Mouse (Mus musculus): ENCODE measurements around the gene Nap1l1. TPM values are rescaled to one million over a fixed set of nuclear protein-coding genes. Genes with fewer than 3 reads are reported as not detected.

The Nap1l1 gene
- polyA plus RNA-seq, 1 experiment: 18.8 TPM

- Histone ChIP-seq H3K27ac (ENCODE audit: insufficient read depth, low read depth, low read length) (no peak overlapping the region), H3K4me3 (ENCODE audit: insufficient read depth, low read depth, low read length) (no peak overlapping the region), H3K36me3 (ENCODE audit: control insufficient read depth, insufficient read depth, low read length) (no peaks in the 10 kb centered on the region), H3K27me3 (replicated peaks; ENCODE audit: control insufficient read depth, insufficient read depth, low read length) (no peaks in the 10 kb centered on the region), H3K4me1 (ENCODE audit: control insufficient read depth, insufficient read depth, low read length) (peaks cover 5% of the 10 kb centered on the region; the same call in 1 of the 2 replicates)
- WGBS: 81% methylated on average over 17 of the region's 17 CpGs
- TF ChIP-seq POLR2A (IDR thresholded peaks at IDR 0.05; ENCODE audit: low read depth, low read length) (no peak), CTCF (conservative IDR thresholded peaks at IDR 0.05; ENCODE audit: insufficient read depth, insufficient read length, low read depth, low read length) (no peak)
- no peak for DNase-seq
These were observed 42.3 kb downstream of the Nap1l1 start for GRCm38 (mm10) chr10:111515071-111516010.

- no peak overlapping the region for H3K27ac ChIP-seq (ENCODE audit: insufficient read depth, low read depth, low read length)
- TF ChIP-seq POLR2A (IDR thresholded peaks at IDR 0.05; ENCODE audit: low read depth, low read length) (no peak), CTCF (conservative IDR thresholded peaks at IDR 0.05; ENCODE audit: insufficient read depth, insufficient read length, low read depth, low read length) (no peak)
- peak; percentile 65 for DNase-seq
- WGBS: 17% methylated on average over 13 of the region's 13 CpGs
- H3K36me3 ChIP-seq (ENCODE audit: control insufficient read depth, insufficient read depth, low read length): no peaks in the 10 kb centered on the region
- H3K4me3 ChIP-seq (ENCODE audit: insufficient read depth, low read depth, low read length): no peak overlapping the region
- no peaks in the 10 kb centered on the region for H3K27me3 ChIP-seq (replicated peaks; ENCODE audit: control insufficient read depth, insufficient read depth, low read length)
- H3K4me1 ChIP-seq (ENCODE audit: control insufficient read depth, insufficient read depth, low read length): peaks cover 5% of the 10 kb centered on the region; the same call in 1 of the 2 replicates
These were observed 43.2 kb downstream of the Nap1l1 start for GRCm38 (mm10) chr10:111516172-111516588.

- 90% methylated on average over 8 of the region's 8 CpGs for WGBS
- H3K4me1 ChIP-seq (ENCODE audit: control insufficient read depth, insufficient read depth, low read length): peaks cover 4% of the 10 kb centered on the region; the same call in 1 of the 2 replicates
- H3K27me3 ChIP-seq (replicated peaks; ENCODE audit: control insufficient read depth, insufficient read depth, low read length): no peaks in the 10 kb centered on the region
- TF ChIP-seq CTCF (conservative IDR thresholded peaks at IDR 0.05; ENCODE audit: insufficient read depth, insufficient read length, low read depth, low read length): no peak
- TF ChIP-seq POLR2A (IDR thresholded peaks at IDR 0.05; ENCODE audit: low read depth, low read length): no peak
- no peak overlapping the region for H3K4me3 ChIP-seq (ENCODE audit: insufficient read depth, low read depth, low read length)
- H3K27ac ChIP-seq (ENCODE audit: insufficient read depth, low read depth, low read length): no peak overlapping the region
- DNase-seq: no peak
- no peaks in the 10 kb centered on the region for H3K36me3 ChIP-seq (ENCODE audit: control insufficient read depth, insufficient read depth, low read length)
These were observed 43.9 kb downstream of the Nap1l1 start for GRCm38 (mm10) chr10:111516804-111517436.

- DNase-seq: no peak
- TF ChIP-seq POLR2A (IDR thresholded peaks at IDR 0.05; ENCODE audit: low read depth, low read length): no peak
- no peak for TF ChIP-seq CTCF (conservative IDR thresholded peaks at IDR 0.05; ENCODE audit: insufficient read depth, insufficient read length, low read depth, low read length)
- 66% methylated on average over 4 of the region's 4 CpGs for WGBS
- no peak overlapping the region for H3K4me3 ChIP-seq (ENCODE audit: insufficient read depth, low read depth, low read length)
- no peaks in the 10 kb centered on the region for H3K4me1 ChIP-seq (ENCODE audit: control insufficient read depth, insufficient read depth, low read length)
- H3K36me3 ChIP-seq (ENCODE audit: control insufficient read depth, insufficient read depth, low read length): no peaks in the 10 kb centered on the region
- no peaks in the 10 kb centered on the region for H3K27me3 ChIP-seq (replicated peaks; ENCODE audit: control insufficient read depth, insufficient read depth, low read length)
- H3K27ac ChIP-seq (ENCODE audit: insufficient read depth, low read depth, low read length): no peak overlapping the region
These were observed 45.3 kb downstream of the Nap1l1 start for GRCm38 (mm10) chr10:111518350-111518749.

GRCm38 (mm10) chr10:111519620-111520370 lies 46.8 kb downstream of the Nap1l1 start:
- no peaks in the 10 kb centered on the region for H3K4me1 ChIP-seq (ENCODE audit: control insufficient read depth, insufficient read depth, low read length)
- WGBS: 72% methylated on average over 24 of the region's 24 CpGs
- no peaks in the 10 kb centered on the region for H3K27me3 ChIP-seq (replicated peaks; ENCODE audit: control insufficient read depth, insufficient read depth, low read length)
- no peak overlapping the region for H3K4me3 ChIP-seq (ENCODE audit: insufficient read depth, low read depth, low read length)
- peak; percentile 66 for DNase-seq
- H3K36me3 ChIP-seq (ENCODE audit: control insufficient read depth, insufficient read depth, low read length): no peaks in the 10 kb centered on the region
- no peak for TF ChIP-seq CTCF (conservative IDR thresholded peaks at IDR 0.05; ENCODE audit: insufficient read depth, insufficient read length, low read depth, low read length)
- H3K27ac ChIP-seq (ENCODE audit: insufficient read depth, low read depth, low read length): no peak overlapping the region

- no peaks in the 10 kb centered on the region for H3K27me3 ChIP-seq (replicated peaks; ENCODE audit: control insufficient read depth, insufficient read depth, low read length)
- no peaks in the 10 kb centered on the region for H3K4me1 ChIP-seq (ENCODE audit: control insufficient read depth, insufficient read depth, low read length)
- 76% methylated on average over 3 of the region's 3 CpGs for WGBS
- no peak overlapping the region for H3K27ac ChIP-seq (ENCODE audit: insufficient read depth, low read depth, low read length)
- H3K36me3 ChIP-seq (ENCODE audit: control insufficient read depth, insufficient read depth, low read length): no peaks in the 10 kb centered on the region
- no peak for TF ChIP-seq POLR2A (IDR thresholded peaks at IDR 0.05; ENCODE audit: low read depth, low read length)
- no peak for TF ChIP-seq CTCF (conservative IDR thresholded peaks at IDR 0.05; ENCODE audit: insufficient read depth, insufficient read length, low read depth, low read length)
- DNase-seq: no peak
- no peak overlapping the region for H3K4me3 ChIP-seq (ENCODE audit: insufficient read depth, low read depth, low read length)
These were observed 47.6 kb downstream of the Nap1l1 start for GRCm38 (mm10) chr10:111520621-111521020.
